Mouse (Mus musculus) lung, postnatal 0 days (tissue): ENCODE data around the gene Il10rb.

Experiments used
- CTCF ChIP-seq: IDR thresholded peaks from 2 replicates; pipeline ENCODE4 v1.5.1; 2016; ENCODE audit warnings: antibody characterized with exemption, mild to moderate bottlenecking
- EP300 ChIP-seq: IDR thresholded peaks from 2 replicates; pipeline ENCODE4 v1.6.1; 2016; ENCODE audit warnings: antibody characterized with exemption, mild to moderate bottlenecking, control low read depth

DNA sequence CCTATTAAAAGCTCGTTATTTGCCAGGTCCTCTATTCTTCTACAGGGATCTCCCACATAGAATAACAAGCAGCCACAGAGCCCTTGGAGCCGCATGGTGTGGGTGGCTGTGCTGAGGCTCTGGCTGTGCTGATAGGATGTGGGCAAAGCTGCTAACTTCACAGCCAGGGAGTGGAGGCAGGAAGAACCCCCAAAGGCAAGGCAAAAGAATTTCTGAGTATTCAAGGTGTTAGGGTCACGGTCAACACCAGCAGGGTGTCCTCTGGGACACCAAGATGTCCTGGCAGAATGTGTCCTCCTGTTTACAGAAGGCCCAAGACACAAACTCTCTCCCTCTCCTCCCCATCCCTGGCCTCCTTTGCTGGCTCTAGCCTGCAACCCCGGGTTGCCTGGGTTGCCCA, 36.5 kb downstream of the Il10rb start:
- TF ChIP-seq CTCF: no peak
- no peak for TF ChIP-seq EP300
